Mouse (Mus musculus) CH12.LX (cell line): Measurements from ENCODE around the gene Sart3. TPM values are rescaled to one million over a fixed set of nuclear protein-coding genes. Genes with fewer than 3 reads are reported as not detected.

Experiments
- DNase-seq: peaks from one replicate; pipeline ENCODE4 v3.0.0-alpha.2; 2013; ENCODE audit errors: extremely low read depth
- H3K27ac ChIP-seq: 2 replicates; pipeline ENCODE4 v1.5.1; 2012; ENCODE audit warnings: low read depth, mild to moderate bottlenecking, control low read depth, moderate library complexity; ENCODE audit not compliant: insufficient read depth
- H3K27me3 ChIP-seq: replicated peaks from 2 replicates; pipeline ENCODE3; 2012; ENCODE audit warnings: inconsistent platforms
- H3K36me3 ChIP-seq, 2 experiments: replicated peaks in 1 of 2; 2 replicates each; pipeline versions ENCODE3 to v1.6.1; 2012; ENCODE audit warnings: inconsistent platforms in 1 of 2, low read length in 1 of 2, mild to moderate bottlenecking in 1 of 2, mixed read lengths in 1 of 2, moderate library complexity in 1 of 2; ENCODE audit not compliant: control insufficient read depth in 1 of 2, insufficient read depth in 1 of 2
- H3K4me1 ChIP-seq, 2 experiments: 2 replicates each; pipeline ENCODE4 v1.6.1; 2012; ENCODE audit warnings: inconsistent platforms in 1 of 2, moderate library complexity in 1 of 2; ENCODE audit not compliant: insufficient read depth in 2 of 2, control insufficient read depth in 1 of 2
- H3K4me2 ChIP-seq: 2 replicates; pipeline ENCODE4 v1.6.1; 2012; ENCODE audit warnings: low read depth, mild to moderate bottlenecking, control low read depth; ENCODE audit not compliant: poor library complexity, insufficient read depth, severe bottlenecking
- H3K4me3 ChIP-seq, 3 experiments: fragments of 150-350 bp in 1 of 3; sonication (generic) in 1 of 3; replicated peaks in 1 of 3; 2 replicates each; pipeline versions ENCODE3 to v1.5.1; 2011 to 2012; ENCODE audit warnings: low read depth in 2 of 3, low read length in 2 of 3, mild to moderate bottlenecking in 2 of 3, moderate library complexity in 2 of 3, control low read depth in 1 of 3, improper control_type of control experiment in 1 of 3, inconsistent platforms in 1 of 3, mixed read lengths in 1 of 3; ENCODE audit not compliant: poor library complexity in 1 of 3
- H3K79me2 ChIP-seq: replicated peaks from 2 replicates; pipeline ENCODE4 v1.6.1; 2012; ENCODE audit warnings: mild to moderate bottlenecking, moderate library complexity; ENCODE audit not compliant: control insufficient read depth, poor library complexity, insufficient read depth, severe bottlenecking; ENCODE audit errors: extremely low read depth
- H3K9ac ChIP-seq: 2 replicates; pipeline ENCODE4 v1.6.1; 2012; ENCODE audit warnings: low read depth, mild to moderate bottlenecking, control low read depth, moderate library complexity; ENCODE audit not compliant: insufficient read depth
- H3K9me3 ChIP-seq: replicated peaks from 2 replicates; pipeline ENCODE3; 2012; ENCODE audit warnings: low read length, inconsistent platforms, mixed read lengths
- BHLHE40 ChIP-seq: IDR thresholded peaks from 2 replicates; pipeline ENCODE4 v1.6.1; 2011; ENCODE audit warnings: mild to moderate bottlenecking, low read depth, low read length, improper control_type of control experiment
- CHD2 ChIP-seq: IDR thresholded peaks from 2 replicates; pipeline ENCODE4 v1.6.1; 2011; ENCODE audit warnings: low read length, improper control_type of control experiment
- E2F4 ChIP-seq: IDR thresholded peaks from 2 replicates; pipeline ENCODE4 v1.6.1; 2011; ENCODE audit warnings: low read depth, low read length, improper control_type of control experiment; ENCODE audit not compliant: insufficient replicate concordance
- ETS1 ChIP-seq: conservative IDR thresholded peaks from 2 replicates; pipeline ENCODE4 v1.6.1; 2012; ENCODE audit warnings: low read depth, mild to moderate bottlenecking, inconsistent platforms, low read length, improper control_type of control experiment, moderate library complexity
- HCFC1 ChIP-seq: IDR thresholded peaks from 2 replicates; pipeline ENCODE4 v1.6.1; 2012; ENCODE audit warnings: low read depth, mild to moderate bottlenecking, inconsistent platforms, low read length, improper control_type of control experiment
- IRF4 ChIP-seq: IDR thresholded peaks from 2 replicates; pipeline ENCODE4 v1.6.1; 2014; ENCODE audit warnings: low read depth, mild to moderate bottlenecking, inconsistent platforms, low read length, improper control_type of control experiment
- JUN ChIP-seq: IDR thresholded peaks from 2 replicates; pipeline ENCODE4 v1.6.1; 2011; ENCODE audit warnings: low read depth, mild to moderate bottlenecking, low read length, improper control_type of control experiment, moderate library complexity; ENCODE audit not compliant: insufficient read depth
- MAFK ChIP-seq: IDR thresholded peaks from 2 replicates; pipeline ENCODE4 v1.6.1; 2011; ENCODE audit warnings: low read length, improper control_type of control experiment; ENCODE audit not compliant: insufficient replicate concordance
- MAX ChIP-seq: IDR thresholded peaks from 2 replicates; pipeline ENCODE4 v1.6.1; 2011; ENCODE audit warnings: low read length, improper control_type of control experiment
- POLR2AphosphoS2 ChIP-seq: IDR thresholded peaks from 2 replicates; pipeline ENCODE4 v1.6.1; 2011; ENCODE audit warnings: low read depth, low read length, improper control_type of control experiment
- RCOR1 ChIP-seq: conservative IDR thresholded peaks from 2 replicates; pipeline ENCODE4 v1.6.1; 2012; ENCODE audit warnings: low read depth, mild to moderate bottlenecking, inconsistent platforms, low read length, improper control_type of control experiment
- TBP ChIP-seq: conservative IDR thresholded peaks from 2 replicates; pipeline ENCODE4 v1.6.1; 2011; ENCODE audit warnings: low read depth, low read length, improper control_type of control experiment
- UBTF ChIP-seq: IDR thresholded peaks from 2 replicates; pipeline ENCODE4 v1.6.1; 2012; ENCODE audit warnings: low read depth, mild to moderate bottlenecking, inconsistent platforms, low read length, improper control_type of control experiment, moderate library complexity
- USF1 ChIP-seq: IDR thresholded peaks from 2 replicates; pipeline ENCODE4 v1.6.1; 2014; ENCODE audit warnings: low read depth, mild to moderate bottlenecking, inconsistent platforms, low read length, improper control_type of control experiment
- USF2 ChIP-seq: conservative IDR thresholded peaks from 2 replicates; pipeline ENCODE4 v1.6.1; 2011; ENCODE audit warnings: low read depth, low read length, improper control_type of control experiment
- ZC3H11A ChIP-seq: IDR thresholded peaks from 2 replicates; pipeline ENCODE4 v1.6.1; 2012; ENCODE audit warnings: low read depth, mild to moderate bottlenecking, inconsistent platforms, low read length, improper control_type of control experiment
- ZKSCAN1 ChIP-seq: IDR thresholded peaks from 2 replicates; pipeline ENCODE4 v1.6.1; 2012; ENCODE audit warnings: low read depth, inconsistent platforms, low read length, improper control_type of control experiment, borderline replicate concordance
- ZNF384 ChIP-seq: IDR thresholded peaks from 2 replicates; pipeline ENCODE4 v1.6.1; 2012; ENCODE audit warnings: low read depth, low read length, improper control_type of control experiment, inconsistent platforms
- dilution Hi-C: fragments of 300-500 bp; cut with MboI; formaldehyde crosslinking; loops from 2 replicates; pipeline ENCODE4 v1.14.3; 2020; ENCODE audit warnings: low sequenced_read_pairs; ENCODE audit not compliant: extremely low pct_unique_long_range_greater_than_20kb, extremely low pct_ligation_motif_present
- in situ Hi-C: fragments of 300-500 bp; cut with MboI; formaldehyde crosslinking; loops from 3 replicates; pipeline ENCODE4 v1.14.3; 2019; ENCODE audit warnings: low sequenced_read_pairs, low pct_ligation_motif_present, low pct_unique_long_range_greater_than_20kb, mixed read lengths
- polyA plus RNA-seq: library from polyadenylated mRNA; unstranded; fragments of >175 nt; gene quantifications from 2 replicates; pipeline ENCODE4 v1.2.1, GENCODE M21; 2012; ENCODE audit warnings: low read depth; ENCODE audit not compliant: insufficient read length
- total RNA-seq, 2 experiments: library from RNA; depleted of rRNA; stranded (reverse); fragments of 300-350 nt in 1 of 2; fragments of >200 nt in 1 of 2; gene quantifications; 2 replicates each; pipeline ENCODE4 v1.2.3; 2012 to 2014

Sart3 gene
- total and polyA plus RNA-seq, 3 experiments = 28.8 to 104 (median 67.0) TPM

DNA sequence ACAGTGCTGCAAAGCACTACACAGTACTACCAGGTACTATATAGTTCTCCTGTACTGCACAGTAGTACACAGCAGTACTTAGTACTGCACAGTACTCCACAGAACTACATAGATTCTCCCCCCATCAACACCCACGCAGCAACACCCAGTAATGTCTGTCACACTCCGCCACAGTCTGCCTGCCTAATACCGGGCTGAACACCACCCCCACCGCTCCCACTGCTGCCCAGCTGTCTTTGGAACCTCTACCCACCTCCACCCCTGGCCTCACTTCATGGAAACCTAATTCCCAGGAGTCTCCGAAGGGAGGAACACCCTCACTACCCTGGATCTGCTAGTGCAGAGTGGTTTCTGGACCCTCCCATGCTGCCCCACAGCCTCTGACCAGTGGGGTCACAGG is 8.5 kb upstream of the Sart3 start:
- peaks cover 9 to 26% of the 10 kb centered on the region in 2 experiments for H3K36me3 ChIP-seq
- dilution Hi-C loops (no loop called here), in situ Hi-C loops (no loop called here)
- no peak overlapping the region for H3K4me2 ChIP-seq
- no peaks in the 10 kb centered on the region for H3K27me3 ChIP-seq
- no peak overlapping the region for H3K4me3 ChIP-seq
- no peaks in the 10 kb centered on the region for H3K79me2 ChIP-seq
- no peak for DNase-seq
- H3K9ac ChIP-seq = no peak overlapping the region
- peaks cover 30 to 65% of the 10 kb centered on the region in 2 experiments for H3K4me1 ChIP-seq
- TF ChIP-seq TBP (no peak), RCOR1 (no peak), MAX (no peak), USF2 (no peak), ETS1 (no peak), E2F4 (no peak)
- H3K9me3 ChIP-seq = peaks cover 4% of the 10 kb centered on the region
- H3K27ac ChIP-seq = no peak overlapping the region

DNA sequence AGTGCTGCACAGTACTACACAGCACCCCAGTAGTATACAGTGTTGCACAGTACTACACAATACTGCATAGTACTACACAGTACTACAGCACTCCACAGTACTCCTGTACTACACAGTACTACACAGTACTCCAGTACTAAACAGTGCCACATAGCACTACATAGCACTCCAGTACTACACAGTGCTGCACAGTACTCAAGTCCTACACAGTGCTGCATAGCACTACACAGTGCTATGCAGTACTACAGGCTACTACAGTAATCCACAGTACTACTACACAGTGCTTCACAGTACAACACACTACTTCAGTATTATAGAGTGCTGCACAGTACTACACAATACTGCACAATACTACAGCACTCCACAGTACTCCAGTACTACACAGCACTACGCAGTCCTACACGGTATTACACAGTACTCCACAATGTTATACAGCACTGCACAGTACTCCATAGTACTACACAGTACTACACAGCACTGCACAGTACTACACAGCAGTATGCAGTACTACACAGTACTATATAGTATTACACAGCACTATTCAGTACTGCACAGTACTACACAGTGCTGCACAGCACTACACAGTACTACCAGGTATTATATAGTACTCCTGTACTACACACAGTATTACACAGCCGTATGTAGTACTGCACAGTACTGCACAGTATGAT is 7.9 kb upstream of the Sart3 start:
- Histone ChIP-seq H3K9ac (no peak overlapping the region), H3K4me3 (no peak overlapping the region), H3K79me2 (no peaks in the 10 kb centered on the region), H3K4me2 (no peak overlapping the region), H3K27ac (no peak overlapping the region), H3K4me1 (peaks cover 33 to 70% of the 10 kb centered on the region in 2 experiments), H3K27me3 (no peaks in the 10 kb centered on the region), H3K36me3 (peaks cover 10 to 32% of the 10 kb centered on the region in 2 experiments), H3K9me3 (peaks cover 4% of the 10 kb centered on the region)
- dilution Hi-C loops (no loop called here), in situ Hi-C loops (no loop called here)
- DNase-seq = no peak
- no peak for TF ChIP-seq JUN
- no peak for TF ChIP-seq ZKSCAN1
- TF ChIP-seq HCFC1 = no peak
- TF ChIP-seq USF1 = no peak
- TF ChIP-seq MAFK = no peak
- no peak for TF ChIP-seq ZNF384
- no peak for TF ChIP-seq ETS1
- TF ChIP-seq ZC3H11A = no peak
- TF ChIP-seq TBP = no peak
- no peak for TF ChIP-seq POLR2AphosphoS2
- no peak for TF ChIP-seq CHD2
- no peak for TF ChIP-seq IRF4
- TF ChIP-seq BHLHE40 = no peak
- no peak for TF ChIP-seq UBTF
- TF ChIP-seq RCOR1 = no peak
